Mouse (Mus musculus) limb, embryonic 13.5 days (tissue): Measurements from ENCODE around the gene Gngt2. TPM values are rescaled to one million over a fixed set of nuclear protein-coding genes. Genes with fewer than 3 reads are reported as not detected.

Experiments
- ATAC-seq: fragments of 200-750 bp; cut with Nextera tagmentation; 2 replicates; pipeline ENCODE4 v1.8.0; 2017; ENCODE audit warnings: low read depth, moderate number of reproducible peaks, moderate TSS enrichment; ENCODE audit not compliant: low FRiP score
- H3K27ac ChIP-seq: fragments of 300-500 bp; sonication (generic); 2 replicates; pipeline ENCODE4 v1.5.1; 2015; ENCODE audit warnings: inconsistent platforms, mild to moderate bottlenecking, moderate library complexity
- H3K27me3 ChIP-seq: fragments of 300-500 bp; sonication (generic); 2 replicates; pipeline ENCODE4 v1.6.1; 2015; ENCODE audit warnings: mild to moderate bottlenecking, inconsistent platforms
- H3K36me3 ChIP-seq: fragments of 300-500 bp; sonication (generic); 2 replicates; pipeline ENCODE4 v1.6.1; 2015; ENCODE audit warnings: inconsistent platforms, mild to moderate bottlenecking, moderate library complexity
- H3K4me1 ChIP-seq: fragments of 300-500 bp; sonication (generic); 2 replicates; pipeline ENCODE4 v1.6.1; 2015; ENCODE audit warnings: inconsistent platforms
- H3K4me2 ChIP-seq: fragments of 300-500 bp; sonication (generic); replicated peaks from 2 replicates; pipeline ENCODE4 v1.6.1; 2015; ENCODE audit warnings: inconsistent platforms, mild to moderate bottlenecking, moderate library complexity
- H3K4me3 ChIP-seq: fragments of 300-500 bp; sonication (generic); 2 replicates; pipeline ENCODE4 v1.5.1; 2015; ENCODE audit warnings: moderate library complexity, mild to moderate bottlenecking, inconsistent platforms
- H3K9ac ChIP-seq: fragments of 300-500 bp; sonication (generic); 2 replicates; pipeline ENCODE4 v1.6.1; 2015; ENCODE audit warnings: mild to moderate bottlenecking, inconsistent platforms
- H3K9me3 ChIP-seq: fragments of 300-500 bp; sonication (generic); 2 replicates; pipeline ENCODE4 v1.6.1; 2016; ENCODE audit warnings: inconsistent platforms
- WGBS: fragments of 180-500 bp; shearing (Covaris S2); methylation state at CpG from one replicate; pipeline ENCODE4 v1.1.7; 2015; 5-methylcytosine and 5-hydroxymethylcytosine counted together
- polyA plus RNA-seq: library from polyadenylated mRNA; unstranded; fragments of >200 nt; fragmentation: Nextera tagmentation; extraction: Ambion mirVana; gene quantifications from 2 replicates; pipeline ENCODE4 v1.2.1, GENCODE M21; 2015

The Gngt2 gene
- polyA plus RNA-seq, 1 experiment from 2014 or later: 11.2 TPM

GRCm38 (mm10) chr11:95850898-95851297, 13.9 kb downstream of the Gngt2 start:
- H3K36me3 ChIP-seq: no peaks in the 10 kb centered on the region
- H3K27me3 ChIP-seq: no peaks in the 10 kb centered on the region
- 84% methylated on average over 2 of the region's 2 CpGs for WGBS
- no peak overlapping the region for H3K4me3 ChIP-seq
- no peak overlapping the region for H3K4me2 ChIP-seq
- no peak for ATAC-seq
- no peak overlapping the region for H3K27ac ChIP-seq
- no peaks in the 10 kb centered on the region for H3K4me1 ChIP-seq
- no peaks in the 10 kb centered on the region for H3K9me3 ChIP-seq
- no peak overlapping the region for H3K9ac ChIP-seq

- Histone ChIP-seq H3K9me3 (no peaks in the 10 kb centered on the region), H3K9ac (no peak overlapping the region), H3K4me1 (0 out of 2 replicates have a peak, but pooled peaks cover 4% of the 10 kb centered on the region), H3K27ac (no peak overlapping the region), H3K27me3 (no peaks in the 10 kb centered on the region), H3K36me3 (no peaks in the 10 kb centered on the region), H3K4me2 (no peak overlapping the region), H3K4me3 (no peak overlapping the region)
- WGBS: 60% methylated on average over 5 of the region's 5 CpGs
- ATAC-seq: no peak
Measured at GRCm38 (mm10) chr11:95853684-95854083, 16.7 kb downstream of the Gngt2 start.

GRCm38 (mm10) chr11:95857306-95857705, 20.3 kb downstream of the Gngt2 start:
- H3K4me2 ChIP-seq: no peak overlapping the region
- WGBS: 79% methylated on average over 4 of the region's 4 CpGs
- no peak for ATAC-seq

GRCm38 (mm10) chr11:95857716-95858527, 20.9 kb downstream of the Gngt2 start:
- WGBS: 21% methylated on average over 21 of the region's 21 CpGs
- no peaks in the 10 kb centered on the region for H3K36me3 ChIP-seq

More at GRCm38 (mm10) chr11:95857306-95857705, 20.3 kb downstream of the Gngt2 start:
- Histone ChIP-seq H3K9me3 (no peaks in the 10 kb centered on the region), H3K4me3 (no peak overlapping the region), H3K9ac (no peak overlapping the region), H3K4me1 (peaks cover 12% of the 10 kb centered on the region; the same call in 1 of the 2 replicates), H3K27ac (no peak overlapping the region), H3K27me3 (no peaks in the 10 kb centered on the region), H3K36me3 (no peaks in the 10 kb centered on the region)

GRCm38 (mm10) chr11:95858528-95859467, 21.8 kb downstream of the Gngt2 start:
- WGBS: under 1% methylated on average over 58 of the region's 58 CpGs
- Histone ChIP-seq H3K4me3 (peak overlapping the region; percentile 74), H3K4me2 (peak overlapping the region; percentile 67), H3K9me3 (no peaks in the 10 kb centered on the region), H3K4me1 (peaks cover 12% of the 10 kb centered on the region; the same call in 1 of the 2 replicates), H3K9ac (peak overlapping the region; percentile 75), H3K27ac (peak overlapping the region; percentile 87), H3K36me3 (no peaks in the 10 kb centered on the region), H3K27me3 (no peaks in the 10 kb centered on the region)
- ATAC-seq: peak; percentile 99

More at GRCm38 (mm10) chr11:95857716-95858527, 20.9 kb downstream of the Gngt2 start:
- Histone ChIP-seq H3K4me1 (peaks cover 12% of the 10 kb centered on the region; the same call in 1 of the 2 replicates), H3K4me2 (peak overlapping the region; percentile 67), H3K9ac (peak overlapping the region; percentile 75), H3K27ac (peak overlapping the region; percentile 87), H3K9me3 (no peaks in the 10 kb centered on the region), H3K27me3 (no peaks in the 10 kb centered on the region), H3K4me3 (peak overlapping the region; percentile 74)
- ATAC-seq: no peak

- peak overlapping the region; percentile 74 for H3K9ac ChIP-seq
- H3K4me2 ChIP-seq: peak overlapping the region; percentile 67
- peak overlapping the region; percentile 87 for H3K27ac ChIP-seq
- ATAC-seq: peak; percentile 55; the same call in 1 of the 2 replicates
- no peaks in the 10 kb centered on the region for H3K27me3 ChIP-seq
- H3K4me3 ChIP-seq: peak overlapping the region; percentile 74
- peaks cover 12% of the 10 kb centered on the region; the same call in 1 of the 2 replicates for H3K4me1 ChIP-seq
- under 1% methylated on average over 35 of the region's 35 CpGs for WGBS
- no peaks in the 10 kb centered on the region for H3K9me3 ChIP-seq
- H3K36me3 ChIP-seq: no peaks in the 10 kb centered on the region
Measured at GRCm38 (mm10) chr11:95859468-95859855, 22.4 kb downstream of the Gngt2 start.

- Histone ChIP-seq H3K9ac (peak overlapping the region; percentile 74), H3K27ac (0 out of 2 replicates have a peak overlapping the region, but pooled peaks have one; percentile 87), H3K4me2 (peak overlapping the region; percentile 67), H3K27me3 (no peaks in the 10 kb centered on the region), H3K9me3 (no peaks in the 10 kb centered on the region), H3K36me3 (no peaks in the 10 kb centered on the region), H3K4me3 (peak overlapping the region; percentile 74), H3K4me1 (peaks cover 12% of the 10 kb centered on the region; the same call in 1 of the 2 replicates)
- WGBS: 37% methylated on average over 3 of the region's 3 CpGs
- no peak for ATAC-seq
Measured at GRCm38 (mm10) chr11:95860071-95860490, 23.1 kb downstream of the Gngt2 start.

- Histone ChIP-seq H3K36me3 (no peaks in the 10 kb centered on the region), H3K27ac (no peak overlapping the region), H3K4me2 (no peak overlapping the region), H3K9me3 (no peaks in the 10 kb centered on the region), H3K27me3 (no peaks in the 10 kb centered on the region), H3K4me3 (no peak overlapping the region), H3K4me1 (peaks cover 12% of the 10 kb centered on the region; the same call in 1 of the 2 replicates), H3K9ac (no peak overlapping the region)
- 96% methylated on average over 8 of the region's 8 CpGs for WGBS
- no peak for ATAC-seq
Measured at GRCm38 (mm10) chr11:95861397-95861796, 24.4 kb downstream of the Gngt2 start.

GRCm38 (mm10) chr11:95869442-95869841, 32.4 kb downstream of the Gngt2 start:
- 71% methylated on average over 4 of the region's 4 CpGs for WGBS
- ATAC-seq: no peak

GRCm38 (mm10) chr11:95869918-95870470, 33.0 kb downstream of the Gngt2 start:
- no peaks in the 10 kb centered on the region for H3K27me3 ChIP-seq
- no peak for ATAC-seq
- H3K36me3 ChIP-seq: no peaks in the 10 kb centered on the region
- H3K27ac ChIP-seq: no peak overlapping the region
- no peak overlapping the region for H3K4me3 ChIP-seq
- H3K9me3 ChIP-seq: no peaks in the 10 kb centered on the region
- H3K4me1 ChIP-seq: no peaks in the 10 kb centered on the region
- 69% methylated on average over 6 of the region's 6 CpGs for WGBS
- no peak overlapping the region for H3K9ac ChIP-seq
- no peak overlapping the region for H3K4me2 ChIP-seq

More at GRCm38 (mm10) chr11:95869442-95869841, 32.4 kb downstream of the Gngt2 start:
- Histone ChIP-seq H3K4me2 (no peak overlapping the region), H3K27ac (no peak overlapping the region), H3K4me3 (no peak overlapping the region), H3K9me3 (no peaks in the 10 kb centered on the region), H3K9ac (no peak overlapping the region), H3K4me1 (no peaks in the 10 kb centered on the region), H3K27me3 (no peaks in the 10 kb centered on the region), H3K36me3 (no peaks in the 10 kb centered on the region)

- Histone ChIP-seq H3K9ac (no peak overlapping the region), H3K4me3 (no peak overlapping the region), H3K27ac (no peak overlapping the region), H3K4me2 (peak overlapping the region; percentile 22; the same call in 1 of the 2 replicates), H3K27me3 (no peaks in the 10 kb centered on the region), H3K36me3 (no peaks in the 10 kb centered on the region), H3K9me3 (no peaks in the 10 kb centered on the region), H3K4me1 (no peaks in the 10 kb centered on the region)
- 27% methylated on average over 9 of the region's 9 CpGs for WGBS
- ATAC-seq: no peak
Measured at GRCm38 (mm10) chr11:95875804-95876203, 38.8 kb downstream of the Gngt2 start.
